Mouse (Mus musculus) CD8-positive naive resting alpha-beta T cell, adult 2 months (primary cell): ENCODE results near the gene Cxxc4.

Source experiments
- DNase-seq, 2 experiments: peaks; one replicate each; pipeline ENCODE4 v3.0.0; 2022; ENCODE audit warnings: low read depth in 2 of 2, low spot score in 2 of 2

Gene Cxxc4

GRCm38 (mm10) chr3:134243168-134243849 is 7.0 kb downstream of the Cxxc4 start:
- no peak for DNase-seq

DNA sequence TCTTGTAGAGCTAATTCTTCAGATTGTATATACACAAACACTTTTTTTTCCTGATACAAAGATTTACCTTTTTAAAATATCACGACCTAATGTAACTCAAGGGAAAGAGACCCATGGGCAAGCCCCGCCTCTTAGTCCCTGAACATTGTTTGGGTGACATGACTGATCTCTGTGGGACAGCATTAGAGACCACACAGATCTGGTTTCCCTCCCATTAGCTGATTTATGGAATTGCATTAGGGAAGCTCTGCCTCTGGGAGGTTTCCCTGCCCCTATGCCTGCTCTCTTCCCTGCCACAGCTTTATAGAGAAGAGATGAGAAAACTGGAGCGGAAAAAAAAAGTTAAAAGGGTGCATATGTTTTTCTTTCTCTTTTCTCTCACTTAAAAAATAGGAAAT is 7.6 kb downstream of the Cxxc4 start:
- no peak for DNase-seq

GRCm38 (mm10) chr3:134254221-134254620 is 17.9 kb downstream of the Cxxc4 start:
- no peak for DNase-seq

GRCm38 (mm10) chr3:134258715-134259114 is 22.4 kb downstream of the Cxxc4 start:
- DNase-seq = no peak

DNA sequence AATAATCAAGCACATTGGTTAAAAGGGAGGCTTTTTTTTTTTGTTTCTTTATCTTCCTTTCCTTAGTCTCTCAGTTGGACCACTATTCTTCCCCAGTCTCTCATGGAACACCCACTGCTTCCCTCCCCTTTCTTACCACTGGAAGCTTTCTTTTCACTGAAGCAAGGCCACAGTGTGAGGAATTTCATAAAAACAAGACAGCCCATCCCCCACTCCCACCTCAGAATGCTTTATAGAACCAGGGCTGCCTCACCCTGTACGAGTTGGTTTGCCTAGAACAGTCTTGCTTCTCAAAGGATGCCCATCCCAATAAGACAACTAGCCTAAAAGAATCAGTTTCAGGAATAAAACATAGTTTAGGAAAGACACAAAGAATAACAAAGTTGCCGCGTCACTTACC is 23.0 kb downstream of the Cxxc4 start:
- no peak for DNase-seq

DNA sequence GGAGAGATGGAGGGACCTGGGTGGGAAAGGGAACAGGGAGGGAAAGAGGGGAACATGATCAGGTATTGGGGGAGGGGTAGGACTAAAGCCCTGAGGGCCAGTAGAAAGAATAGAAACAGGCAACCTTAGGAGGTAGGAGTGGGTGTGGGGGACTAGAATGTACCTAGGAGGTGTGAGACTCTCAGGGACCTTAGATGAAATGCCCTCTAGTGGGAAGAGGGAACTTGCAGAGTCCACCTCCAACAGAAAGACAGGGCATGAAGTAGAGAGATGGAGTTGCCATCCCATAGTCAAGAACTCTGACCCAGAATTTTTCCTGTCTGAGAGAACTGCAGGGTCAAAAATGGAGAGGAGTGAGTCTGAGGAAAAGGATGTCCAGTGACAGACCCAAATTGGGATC is 43.4 kb downstream of the Cxxc4 start:
- DNase-seq = no peak

DNA sequence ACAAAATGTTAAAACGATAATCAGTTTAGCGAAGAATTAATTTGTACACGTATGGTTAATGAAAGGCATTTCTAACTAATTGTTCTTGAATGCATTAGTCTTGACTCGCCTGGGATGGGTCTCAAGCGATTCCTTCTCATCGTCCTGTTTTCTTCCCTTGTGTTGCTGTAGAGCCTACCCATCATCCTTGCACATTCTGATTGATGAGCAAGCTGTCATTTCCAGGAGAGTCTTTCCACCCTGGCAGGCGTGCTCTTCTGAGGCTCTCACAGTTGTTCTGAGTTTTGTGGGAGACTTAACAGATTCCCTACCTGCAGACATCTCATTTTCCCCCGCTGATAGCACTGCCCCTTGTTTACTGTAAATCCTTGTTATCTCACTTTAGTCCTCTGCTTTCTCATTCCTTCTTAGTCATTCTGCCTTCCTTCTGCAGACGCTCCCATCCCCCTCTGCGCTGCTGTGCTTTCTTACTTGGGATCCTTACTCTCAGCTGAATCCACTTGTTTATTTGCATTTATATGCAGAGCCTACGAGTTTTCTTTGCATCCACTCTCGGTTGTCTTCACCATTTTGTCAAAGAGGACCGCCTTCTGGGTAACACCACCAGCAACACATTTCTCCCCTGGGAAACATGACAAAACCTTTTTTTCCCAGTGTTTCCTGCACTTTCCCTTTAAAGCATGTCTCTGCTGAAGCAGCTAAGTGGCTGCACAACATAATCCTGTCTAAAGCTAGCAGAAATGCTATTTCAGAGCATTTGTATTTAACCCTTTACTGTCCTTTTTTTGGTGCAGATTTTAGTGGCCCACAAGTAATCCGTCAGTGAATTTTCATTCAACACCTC is 45.5 kb downstream of the Cxxc4 start:
- no peak for DNase-seq

- DNase-seq = no peak
Measured at GRCm38 (mm10) chr3:134295217-134295616, 58.9 kb downstream of the Cxxc4 start.

DNA sequence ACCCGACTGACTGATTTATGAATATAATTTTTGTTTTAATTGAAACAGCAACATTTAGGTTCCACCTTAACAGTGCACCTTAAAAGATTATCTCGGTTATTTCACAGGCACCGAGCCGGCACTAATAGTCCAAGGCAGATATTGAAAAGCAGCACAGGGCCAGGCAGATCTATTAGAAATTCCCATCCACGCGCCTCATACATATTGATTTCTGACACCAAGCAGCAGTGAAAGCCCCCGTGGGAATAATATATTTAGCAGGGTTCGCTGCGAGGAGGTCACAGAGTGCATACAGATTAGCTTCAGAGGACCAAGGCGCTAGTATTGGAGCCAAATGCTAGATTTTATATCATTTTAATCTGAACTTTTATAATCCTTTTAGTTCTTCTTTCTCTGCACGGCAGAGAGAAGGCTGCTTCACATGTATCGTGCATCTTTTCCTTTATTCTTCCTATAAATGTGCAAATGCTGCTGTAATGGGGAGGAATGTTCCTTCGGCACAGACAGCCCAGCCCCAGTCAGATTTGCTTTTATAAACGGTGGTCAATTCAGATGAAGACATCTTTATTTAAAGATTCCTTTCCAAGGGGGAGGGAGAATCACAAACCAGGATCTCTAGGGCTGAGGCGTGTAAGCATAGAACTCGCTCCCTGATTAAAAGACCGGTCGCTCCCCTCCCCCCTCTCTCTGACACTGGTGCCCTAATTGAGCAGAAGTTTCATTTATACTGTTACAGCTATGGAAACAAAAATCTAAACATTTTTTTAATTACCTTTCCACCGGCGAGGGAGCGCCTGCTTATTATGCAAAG is 66.6 kb downstream of the Cxxc4 start:
- DNase-seq = no peak

DNA sequence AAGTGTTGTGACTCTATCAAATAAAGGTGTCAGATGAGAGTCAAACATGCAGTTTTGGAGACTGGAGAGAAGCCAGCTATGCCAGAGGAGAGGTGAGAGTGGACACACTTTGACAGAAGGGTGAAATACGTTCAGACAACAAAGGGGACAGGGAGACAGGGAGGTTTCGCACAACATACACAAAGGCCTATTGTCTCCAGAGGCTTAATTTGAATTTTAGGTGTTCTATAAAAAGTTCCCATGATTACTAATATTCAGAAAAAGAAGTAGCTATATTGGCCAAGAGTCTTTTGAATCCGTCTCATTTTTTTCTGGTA is 67.2 kb downstream of the Cxxc4 start:
- DNase-seq = no peak

DNA sequence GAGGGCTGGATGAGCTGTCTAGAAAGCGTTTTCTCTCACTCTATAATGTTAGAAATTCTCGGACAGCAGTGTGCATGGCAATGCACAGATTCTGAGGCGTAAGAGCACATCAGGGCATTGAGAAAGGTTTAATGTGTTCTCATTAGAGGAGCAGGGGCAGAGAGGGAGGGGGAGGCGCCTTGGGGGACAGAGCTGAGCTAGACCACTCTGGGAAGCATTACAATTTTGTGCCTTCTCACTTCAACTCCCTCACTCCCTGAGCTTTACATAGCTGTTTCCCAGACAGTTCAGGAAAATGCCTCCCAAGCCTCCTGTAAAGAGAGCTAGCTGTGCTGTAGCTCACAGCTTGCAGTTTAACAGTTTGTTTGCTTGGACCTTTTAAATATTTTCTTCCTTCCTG is 70.2 kb downstream of the Cxxc4 start:
- DNase-seq = no peak

- DNase-seq = no peak
Measured at GRCm38 (mm10) chr3:134307801-134308200, 71.5 kb downstream of the Cxxc4 start.
